Mouse (Mus musculus) forebrain, embryonic 13.5 days (tissue): ENCODE measurements around the gene Lamc2. TPM values are rescaled to one million over a fixed set of nuclear protein-coding genes. Genes with fewer than 3 reads are reported as not detected.

Experiments used
- ATAC-seq: fragments of 200-750 bp; cut with Nextera tagmentation; 2 replicates; pipeline ENCODE4 v1.8.0; 2017
- H3K27ac ChIP-seq: fragments of 300-500 bp; sonication (generic); 2 replicates; pipeline ENCODE4 v1.5.1; 2015; ENCODE audit warnings: inconsistent platforms, mild to moderate bottlenecking, moderate library complexity
- H3K27me3 ChIP-seq: fragments of 300-500 bp; sonication (generic); 2 replicates; pipeline ENCODE4 v1.6.1; 2015; ENCODE audit warnings: mild to moderate bottlenecking, inconsistent platforms
- H3K36me3 ChIP-seq: fragments of 300-500 bp; sonication (generic); 2 replicates; pipeline ENCODE4 v1.6.1; 2015; ENCODE audit warnings: mild to moderate bottlenecking, inconsistent platforms; ENCODE audit not compliant: poor library complexity, severe bottlenecking
- H3K4me1 ChIP-seq: fragments of 300-500 bp; sonication (generic); 2 replicates; pipeline ENCODE4 v1.6.1; 2015; ENCODE audit warnings: inconsistent platforms
- H3K4me2 ChIP-seq: fragments of 300-500 bp; sonication (generic); 2 replicates; pipeline ENCODE4 v1.6.1; 2015; ENCODE audit warnings: inconsistent platforms, mild to moderate bottlenecking, moderate library complexity
- H3K4me3 ChIP-seq: fragments of 300-500 bp; sonication (generic); 2 replicates; pipeline ENCODE4 v1.5.1; 2015; ENCODE audit warnings: mild to moderate bottlenecking, inconsistent platforms
- H3K9ac ChIP-seq: fragments of 300-500 bp; sonication (generic); 2 replicates; pipeline ENCODE4 v1.6.1; 2015; ENCODE audit warnings: mild to moderate bottlenecking, inconsistent platforms
- H3K9me3 ChIP-seq: fragments of 300-500 bp; sonication (generic); replicated peaks from 2 replicates; pipeline ENCODE4 v1.6.1; 2016; ENCODE audit warnings: inconsistent platforms
- WGBS: fragments of 180-500 bp; shearing (Covaris S2); methylation state at CpG from one replicate; pipeline ENCODE4 v1.1.7; 2015; 5-methylcytosine and 5-hydroxymethylcytosine counted together
- polyA plus RNA-seq: library from polyadenylated mRNA; unstranded; fragments of >200 nt; fragmentation: Nextera tagmentation; extraction: Ambion mirVana; gene quantifications from 2 replicates; pipeline ENCODE4 v1.2.1, GENCODE M21; 2015

Gene Lamc2
- polyA plus RNA-seq, 1 experiment from 2014 or later = 0.14 TPM

DNA sequence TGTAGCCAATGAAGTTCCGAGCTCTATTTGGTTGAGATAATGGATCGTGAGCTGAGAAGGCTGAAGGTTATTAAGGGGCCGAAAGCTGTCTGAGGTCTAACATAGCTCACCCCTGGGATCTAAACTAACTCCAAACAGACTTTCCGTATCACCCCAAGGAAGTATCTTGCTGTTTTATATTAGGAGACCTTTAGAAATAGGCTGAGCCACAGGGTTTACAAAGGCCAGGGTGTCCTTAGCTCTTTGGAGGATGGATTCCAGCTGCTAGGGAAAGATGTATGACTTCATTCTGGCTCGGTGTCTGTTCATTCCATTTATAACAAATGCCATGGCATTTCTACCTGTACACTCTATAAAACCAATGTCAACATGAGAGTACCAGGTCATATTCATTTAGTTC lies 61.7 kb downstream of the Lamc2 start:
- WGBS = 87% methylated on average over 5 of the region's 5 CpGs
- H3K4me3 ChIP-seq = no peak overlapping the region

DNA sequence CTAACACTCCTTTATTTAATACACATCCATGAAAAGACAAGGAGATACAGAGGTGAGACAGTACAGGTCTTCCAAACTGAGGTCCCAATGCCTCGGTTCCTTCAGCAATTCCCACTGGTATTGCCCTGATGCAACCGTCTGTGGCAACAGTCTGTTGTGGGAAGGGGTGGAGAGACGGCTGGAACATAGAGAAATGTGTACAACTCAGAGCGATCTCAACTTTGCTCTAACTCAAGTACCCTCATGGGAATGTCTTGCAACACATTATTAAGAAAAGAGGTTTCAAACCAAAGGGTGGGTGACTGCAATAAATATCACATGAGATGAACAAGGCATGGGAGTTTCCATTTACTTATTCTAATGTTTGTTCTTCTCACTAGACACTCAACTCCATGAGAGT lies 63.5 kb downstream of the Lamc2 start:
- Histone ChIP-seq H3K27me3 (no peaks in the 10 kb centered on the region), H3K4me2 (no peak overlapping the region), H3K9ac (no peak overlapping the region), H3K4me3 (no peak overlapping the region), H3K36me3 (no peaks in the 10 kb centered on the region), H3K27ac (no peak overlapping the region), H3K4me1 (no peaks in the 10 kb centered on the region), H3K9me3 (no peaks in the 10 kb centered on the region)
- no peak for ATAC-seq
- WGBS = 89% methylated on average over 4 of the region's 4 CpGs

More for the DNA sequence above, 61.7 kb downstream of the Lamc2 start:
- no peak for ATAC-seq
- Histone ChIP-seq H3K4me1 (no peaks in the 10 kb centered on the region), H3K36me3 (no peaks in the 10 kb centered on the region), H3K9ac (no peak overlapping the region), H3K9me3 (no peaks in the 10 kb centered on the region), H3K27ac (no peak overlapping the region), H3K27me3 (no peaks in the 10 kb centered on the region), H3K4me2 (no peak overlapping the region)

DNA sequence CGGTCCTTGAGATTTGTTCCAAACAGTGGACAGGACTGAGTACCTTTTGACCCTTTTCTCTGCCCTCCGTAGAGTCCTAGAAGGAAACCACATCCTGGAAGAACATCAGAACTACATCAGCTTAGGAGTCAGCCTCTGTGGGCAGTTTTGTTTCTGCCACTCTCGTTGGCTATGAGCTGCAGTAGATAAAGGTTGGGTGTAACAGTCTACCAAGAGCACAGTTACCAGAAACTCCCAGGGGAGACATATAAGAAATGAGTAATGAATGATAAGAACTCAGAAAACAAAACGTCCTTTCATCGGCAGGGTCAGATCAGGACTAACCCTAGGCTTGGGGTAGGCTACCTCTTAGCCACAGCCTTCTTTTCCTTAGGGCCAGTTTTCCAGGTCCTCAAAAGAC lies 64.9 kb downstream of the Lamc2 start:
- Histone ChIP-seq H3K9ac (no peak overlapping the region), H3K27me3 (no peaks in the 10 kb centered on the region), H3K36me3 (no peaks in the 10 kb centered on the region), H3K27ac (no peak overlapping the region), H3K9me3 (no peaks in the 10 kb centered on the region), H3K4me3 (no peak overlapping the region), H3K4me2 (no peak overlapping the region), H3K4me1 (no peaks in the 10 kb centered on the region)
- no peak for ATAC-seq
- WGBS = 88% methylated on average over 5 of the region's 5 CpGs

DNA sequence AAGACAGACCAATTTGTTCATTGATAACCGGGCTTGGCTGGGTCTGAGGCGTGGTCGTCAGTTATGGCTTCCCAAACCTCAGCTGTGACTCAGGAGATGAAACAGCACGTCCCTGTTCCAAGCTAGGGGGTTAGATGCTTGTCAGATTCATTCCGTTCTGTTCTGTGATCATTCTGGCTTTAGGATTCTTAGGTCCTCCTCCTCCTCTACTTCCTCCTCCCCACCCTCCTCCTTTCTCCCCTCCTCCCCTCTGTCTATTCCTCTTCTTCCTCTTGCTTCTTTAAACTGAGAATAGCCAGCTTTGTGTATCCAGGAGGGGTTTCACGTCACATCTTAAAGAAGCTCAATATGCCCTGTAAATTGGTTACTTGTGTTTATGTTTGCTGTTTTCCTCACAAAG lies 65.7 kb downstream of the Lamc2 start:
- Histone ChIP-seq H3K9me3 (no peaks in the 10 kb centered on the region), H3K36me3 (no peaks in the 10 kb centered on the region)
- ATAC-seq = no peak

DNA sequence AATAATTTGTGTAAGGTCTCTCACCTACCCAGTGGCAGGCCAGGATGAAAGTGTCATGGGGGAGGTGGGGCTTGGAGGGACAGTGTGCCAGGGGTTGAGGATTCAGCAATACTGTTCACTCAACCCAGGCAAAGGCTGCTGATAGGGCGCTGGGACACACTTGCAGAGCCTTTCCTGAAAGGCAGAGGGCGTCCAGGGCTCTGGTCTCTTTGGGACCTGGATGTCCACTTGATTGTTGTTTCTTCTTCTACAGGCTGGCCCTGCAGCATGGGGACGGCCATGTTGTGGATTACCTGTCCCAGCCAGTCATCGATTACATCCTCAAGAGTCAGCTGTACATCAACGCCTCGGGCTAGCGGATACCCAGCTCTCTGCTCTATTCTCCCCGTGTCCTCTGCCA lies 70.9 kb downstream of the Lamc2 start:
- no peaks in the 10 kb centered on the region for H3K4me1 ChIP-seq
- no peak overlapping the region for H3K4me3 ChIP-seq
- no peaks in the 10 kb centered on the region; the same call in 1 of the 2 replicates for H3K9me3 ChIP-seq
- H3K36me3 ChIP-seq = peaks cover 7% of the 10 kb centered on the region; the same call in 1 of the 2 replicates
- no peak overlapping the region for H3K4me2 ChIP-seq
- H3K27ac ChIP-seq = no peak overlapping the region
- WGBS = 86% methylated on average over 8 of the region's 8 CpGs
- ATAC-seq = no peak
- H3K9ac ChIP-seq = no peak overlapping the region
- H3K27me3 ChIP-seq = no peaks in the 10 kb centered on the region

More for the DNA sequence above, 65.7 kb downstream of the Lamc2 start:
- H3K4me3 ChIP-seq = no peak overlapping the region
- no peaks in the 10 kb centered on the region for H3K27me3 ChIP-seq
- no peaks in the 10 kb centered on the region for H3K4me1 ChIP-seq
- H3K27ac ChIP-seq = no peak overlapping the region
- no peak overlapping the region for H3K9ac ChIP-seq
- 80% methylated on average over 6 of the region's 6 CpGs for WGBS
- H3K4me2 ChIP-seq = no peak overlapping the region

DNA sequence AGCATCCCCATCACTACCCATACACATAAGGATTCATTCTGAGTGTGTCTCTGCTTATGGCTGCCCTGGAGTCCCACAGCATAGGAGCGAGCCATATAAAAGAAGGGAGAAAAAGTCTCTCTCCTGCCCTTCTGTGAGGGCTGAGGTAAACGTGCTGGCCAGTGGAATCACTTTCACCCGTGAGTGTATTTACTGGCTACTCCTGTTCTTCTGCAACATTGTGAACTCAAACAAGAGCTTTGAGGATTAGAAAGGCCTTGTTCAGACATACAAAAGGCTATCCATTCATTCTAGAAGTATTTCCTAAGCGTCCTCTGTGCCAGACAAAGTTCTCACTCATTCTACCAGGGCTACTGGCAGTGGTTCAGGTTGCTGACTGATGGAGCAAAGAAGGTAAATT lies 74.7 kb downstream of the Lamc2 start:
- 32% methylated on average over 4 of the region's 4 CpGs for WGBS
- no peak for ATAC-seq
- Histone ChIP-seq H3K9ac (no peak overlapping the region), H3K4me2 (no peak overlapping the region), H3K27me3 (no peaks in the 10 kb centered on the region), H3K36me3 (peaks cover 7% of the 10 kb centered on the region; the same call in 1 of the 2 replicates), H3K27ac (no peak overlapping the region), H3K9me3 (no peaks in the 10 kb centered on the region; the same call in 1 of the 2 replicates), H3K4me1 (peaks cover 7% of the 10 kb centered on the region), H3K4me3 (no peak overlapping the region)

DNA sequence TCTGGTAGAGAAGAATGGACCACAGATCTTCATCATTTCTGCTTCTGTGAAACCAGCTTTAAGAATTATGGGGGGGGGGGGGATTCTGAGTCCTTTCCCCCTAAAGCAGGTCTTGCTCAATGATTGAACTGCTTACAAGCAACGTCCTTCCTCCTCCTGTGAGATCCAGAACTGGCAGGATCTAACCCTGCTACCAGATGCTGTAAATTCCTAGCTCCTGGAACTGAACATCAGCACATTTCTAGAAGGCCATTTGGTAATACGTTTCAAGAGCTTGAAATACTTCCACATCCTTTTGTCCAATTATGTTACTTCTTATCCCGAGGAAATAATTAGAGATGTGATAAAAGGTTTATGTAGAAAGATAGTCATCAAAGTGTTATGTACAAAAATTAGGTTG lies 76.4 kb downstream of the Lamc2 start:
- H3K9me3 ChIP-seq = no peaks in the 10 kb centered on the region; the same call in 1 of the 2 replicates
- H3K4me2 ChIP-seq = no peak overlapping the region
- no peaks in the 10 kb centered on the region for H3K27me3 ChIP-seq
- H3K36me3 ChIP-seq = peaks cover 7% of the 10 kb centered on the region; the same call in 1 of the 2 replicates
- no peak overlapping the region for H3K4me3 ChIP-seq
- no peak overlapping the region for H3K9ac ChIP-seq
- 70% methylated on average over 3 of the region's 3 CpGs for WGBS
- peaks cover 7% of the 10 kb centered on the region for H3K4me1 ChIP-seq
- no peak overlapping the region for H3K27ac ChIP-seq
- no peak for ATAC-seq

DNA sequence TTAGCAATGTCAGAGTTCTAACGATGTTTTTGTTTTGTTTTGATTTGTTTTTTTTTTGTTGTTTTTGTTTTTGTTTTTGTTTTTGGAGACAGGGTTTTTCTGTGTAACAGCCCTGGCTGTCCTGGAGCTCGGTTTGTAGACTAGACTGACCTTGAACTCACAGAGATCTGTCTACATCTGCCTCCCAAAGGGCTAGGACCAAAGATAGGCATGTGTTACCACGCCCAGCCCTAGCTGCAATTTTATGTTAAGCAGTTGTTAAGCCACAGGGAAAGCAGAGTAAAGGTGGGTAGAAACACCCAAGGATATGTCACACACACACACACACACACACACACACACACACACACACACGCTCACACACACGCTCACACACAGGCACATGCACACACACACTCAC lies 76.9 kb downstream of the Lamc2 start:
- Histone ChIP-seq H3K27me3 (no peaks in the 10 kb centered on the region), H3K27ac (no peak overlapping the region), H3K9ac (no peak overlapping the region), H3K36me3 (peaks cover 7% of the 10 kb centered on the region; the same call in 1 of the 2 replicates), H3K4me1 (peaks cover 7% of the 10 kb centered on the region), H3K9me3 (no peaks in the 10 kb centered on the region; the same call in 1 of the 2 replicates), H3K4me2 (no peak overlapping the region), H3K4me3 (no peak overlapping the region)
- no peak for ATAC-seq
- 84% methylated on average over 5 of the region's 5 CpGs for WGBS

DNA sequence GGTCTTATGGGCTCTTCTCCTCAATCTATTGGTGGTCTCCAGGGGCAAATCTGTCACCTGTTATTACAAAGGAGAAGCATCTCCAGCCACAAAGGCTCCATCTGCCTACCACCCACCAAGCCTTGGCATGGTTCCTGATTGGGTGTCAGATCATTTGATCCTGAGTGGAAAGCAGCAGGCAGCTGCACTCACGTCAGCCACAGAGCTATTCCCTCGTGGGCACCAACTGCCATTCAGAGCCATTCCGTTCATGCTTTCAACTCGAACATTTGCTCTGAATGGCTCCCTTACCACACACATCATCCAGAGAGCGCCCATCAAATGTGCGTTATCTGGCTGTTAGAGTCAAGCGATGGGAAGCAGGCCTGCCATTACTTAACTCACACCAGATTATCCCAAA lies 78.4 kb downstream of the Lamc2 start:
- H3K27me3 ChIP-seq = no peaks in the 10 kb centered on the region
- H3K9me3 ChIP-seq = no peaks in the 10 kb centered on the region; the same call in 1 of the 2 replicates
- no peak overlapping the region for H3K9ac ChIP-seq
- 49% methylated on average over 7 of the region's 7 CpGs for WGBS
- H3K4me2 ChIP-seq = no peak overlapping the region
- peaks cover 7% of the 10 kb centered on the region; the same call in 1 of the 2 replicates for H3K36me3 ChIP-seq
- no peak overlapping the region; the same call in 1 of the 2 replicates for H3K27ac ChIP-seq
- peaks cover 7% of the 10 kb centered on the region for H3K4me1 ChIP-seq
- H3K4me3 ChIP-seq = no peak overlapping the region
- ATAC-seq = peak; percentile 70

DNA sequence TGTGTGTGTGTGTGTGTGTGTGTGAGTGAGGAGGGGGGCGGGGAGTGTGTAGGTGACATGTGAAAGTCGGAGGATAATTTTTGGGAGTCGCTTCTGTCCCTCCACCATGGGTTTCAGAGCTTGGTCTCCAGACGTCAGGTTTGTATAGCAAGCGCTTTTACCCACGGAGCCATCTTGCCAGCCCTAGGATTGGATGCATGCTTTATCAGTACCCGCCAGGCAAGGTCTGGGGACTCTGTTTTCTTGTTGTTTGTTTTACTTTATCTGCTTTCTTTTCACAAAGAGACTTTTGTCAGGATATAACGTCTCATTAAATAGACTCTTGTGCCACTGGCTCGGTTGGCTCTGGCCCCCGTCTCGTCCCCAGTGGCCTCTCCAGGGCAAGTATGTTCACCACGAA lies 81.4 kb downstream of the Lamc2 start:
- WGBS = 74% methylated on average over 12 of the region's 12 CpGs
- H3K4me3 ChIP-seq = no peak overlapping the region
- no peaks in the 10 kb centered on the region for H3K27me3 ChIP-seq
- no peak overlapping the region for H3K27ac ChIP-seq
- ATAC-seq = no peak
- peaks cover 7% of the 10 kb centered on the region for H3K4me1 ChIP-seq
- H3K36me3 ChIP-seq = no peaks in the 10 kb centered on the region
- H3K9me3 ChIP-seq = no peaks in the 10 kb centered on the region
- H3K4me2 ChIP-seq = no peak overlapping the region
- H3K9ac ChIP-seq = no peak overlapping the region

DNA sequence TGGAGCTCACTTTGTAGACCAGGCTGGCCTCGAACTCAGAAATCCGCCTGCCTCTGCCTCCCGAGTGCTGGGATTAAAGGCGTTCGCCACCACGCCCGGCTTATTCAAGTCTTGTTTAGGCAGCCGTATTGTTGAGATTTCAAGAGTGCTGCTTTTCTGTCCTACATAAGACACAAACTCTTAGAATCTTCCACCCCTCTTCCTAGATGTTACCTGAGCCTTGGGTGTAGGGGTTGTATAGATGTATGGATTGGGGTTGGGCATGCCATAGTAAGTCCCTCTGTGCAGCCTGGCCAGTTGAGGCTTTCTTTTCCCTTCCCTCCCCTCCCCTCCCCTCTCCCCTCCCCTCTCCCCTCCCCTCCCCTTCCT lies 83.1 kb downstream of the Lamc2 start:
- no peak for ATAC-seq
- H3K9me3 ChIP-seq = no peaks in the 10 kb centered on the region
- 99% methylated on average over 8 of the region's 8 CpGs for WGBS

DNA sequence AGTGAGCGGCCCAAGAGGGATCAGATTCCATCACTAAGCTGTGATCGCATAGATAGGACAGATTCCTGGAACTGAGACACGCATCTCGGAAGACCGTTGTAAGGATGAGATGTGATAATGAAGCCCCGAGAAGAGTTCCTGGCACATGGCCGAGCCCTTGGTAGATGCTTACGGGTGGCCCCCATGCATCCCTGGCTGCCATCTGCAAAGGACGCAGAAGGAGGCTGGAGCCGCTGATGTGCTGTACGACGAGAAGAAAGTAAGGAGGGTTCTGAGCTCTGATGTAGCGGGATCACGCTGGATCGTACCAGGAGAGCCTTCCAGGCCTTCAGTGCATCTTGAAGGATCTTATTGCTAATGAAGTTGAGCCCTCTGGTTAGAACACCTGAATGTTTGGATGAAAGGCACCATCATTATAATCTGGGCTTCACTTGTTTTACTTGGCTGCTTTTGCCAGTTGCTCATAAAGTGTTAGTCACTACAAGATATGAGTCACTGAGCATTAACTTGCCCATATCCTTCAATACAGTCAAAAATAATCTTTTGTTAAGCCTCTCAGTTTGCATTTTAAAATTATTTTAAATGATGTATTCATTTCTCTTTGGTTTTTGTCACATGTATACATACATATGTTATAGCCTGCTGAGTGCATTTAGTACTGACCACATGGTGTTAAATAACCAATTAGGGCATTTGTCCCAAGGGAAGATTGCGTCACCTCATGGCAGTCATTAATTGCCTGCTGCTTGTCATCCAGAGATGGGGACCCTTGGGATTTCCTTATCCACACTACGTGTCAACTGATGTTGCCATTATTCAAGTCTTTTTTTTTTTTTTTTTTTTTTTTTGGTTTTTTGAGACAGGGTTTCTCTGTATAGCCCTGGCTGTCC lies 83.7 kb downstream of the Lamc2 start:
- no peak for ATAC-seq
- no peak overlapping the region for H3K9ac ChIP-seq
- H3K4me3 ChIP-seq = no peak overlapping the region
- H3K4me1 ChIP-seq = peaks cover 1% of the 10 kb centered on the region
- H3K4me2 ChIP-seq = no peak overlapping the region
- WGBS = 93% methylated on average over 17 of the region's 17 CpGs
- H3K36me3 ChIP-seq = no peaks in the 10 kb centered on the region
- no peak overlapping the region for H3K27ac ChIP-seq
- no peaks in the 10 kb centered on the region for H3K27me3 ChIP-seq
- no peaks in the 10 kb centered on the region for H3K9me3 ChIP-seq

More for the DNA sequence above, 83.1 kb downstream of the Lamc2 start:
- Histone ChIP-seq H3K36me3 (no peaks in the 10 kb centered on the region), H3K4me1 (peaks cover 7% of the 10 kb centered on the region), H3K4me2 (no peak overlapping the region), H3K4me3 (no peak overlapping the region), H3K27ac (no peak overlapping the region), H3K27me3 (no peaks in the 10 kb centered on the region), H3K9ac (no peak overlapping the region)
